Mouse (Mus musculus) layer of hippocampus, adult 18-20 months (tissue): Measurements from ENCODE around the gene 2200002D01Rik. TPM values are rescaled to one million over a fixed set of nuclear protein-coding genes. Genes with fewer than 3 reads are reported as not detected.

ENCODE experiments used
- DNase-seq, 2 experiments: peaks; one replicate each; pipeline ENCODE4 v3.0.0; 2022; ENCODE audit warnings: low spot score in 2 of 2
- long read RNA-seq: library from polyadenylated mRNA; stranded (forward); transcript quantifications from one replicate; pipeline ENCODE4 v2.0.0, GENCODE M21; 2021
- total RNA-seq, 2 experiments: library from RNA; stranded (reverse); gene quantifications; 2 replicates each; pipeline ENCODE4 v1.2.3; 2021

Gene 2200002D01Rik
- total RNA-seq, result not detected
- long read RNA-seq, result 0 reads

GRCm38 (mm10) chr7:29248261-29248841 is at the start of gene 2200002D01Rik:
Gene 2200002D01Rik (minus strand): TSS chr7:29248466.
- no peak for DNase-seq

GRCm38 (mm10) chr7:29296998-29297397 is 48.7 kb upstream of the 2200002D01Rik start:
- DNase-seq, result peak in 1 of 2 experiments; percentile 78

- DNase-seq, result peak in 1 of 2 experiments; percentile 7
These were observed 47.8 kb upstream of the 2200002D01Rik start for GRCm38 (mm10) chr7:29295861-29296647.

- peak in 1 of 2 experiments; percentile 10 for DNase-seq
These were observed 46.0 kb upstream of the 2200002D01Rik start for GRCm38 (mm10) chr7:29294111-29294761.

GRCm38 (mm10) chr7:29293131-29294065 is 45.1 kb upstream of the 2200002D01Rik start:
- peak in 1 of 2 experiments; percentile 20 for DNase-seq

- DNase-seq, result no peak
These were observed 44.3 kb upstream of the 2200002D01Rik start for GRCm38 (mm10) chr7:29292458-29293098.

GRCm38 (mm10) chr7:29291616-29292457 is 43.6 kb upstream of the 2200002D01Rik start:
- peak in 1 of 2 experiments; percentile 55 for DNase-seq

- peak in 1 of 2 experiments; percentile 50 for DNase-seq
These were observed 42.6 kb upstream of the 2200002D01Rik start for GRCm38 (mm10) chr7:29290691-29291485.

- no peak for DNase-seq
These were observed 41.6 kb upstream of the 2200002D01Rik start for GRCm38 (mm10) chr7:29289856-29290255.

GRCm38 (mm10) chr7:29288942-29289638 is 40.8 kb upstream of the 2200002D01Rik start, which contains the start of gene Ppp1r14a:
Gene Ppp1r14a (plus strand): TSS chr7:29289308.
- DNase-seq, result peak in 1 of 2 experiments; percentile 61

GRCm38 (mm10) chr7:29288079-29288478 is 39.8 kb upstream of the 2200002D01Rik start:
- DNase-seq, result no peak

- no peak for DNase-seq
These were observed 39.2 kb upstream of the 2200002D01Rik start for GRCm38 (mm10) chr7:29287481-29287880.

- DNase-seq, result no peak
These were observed 36.3 kb upstream of the 2200002D01Rik start for GRCm38 (mm10) chr7:29284523-29284922.

GRCm38 (mm10) chr7:29283876-29284275 is 35.6 kb upstream of the 2200002D01Rik start:
- DNase-seq, result no peak

GRCm38 (mm10) chr7:29282074-29282554 is 33.8 kb upstream of the 2200002D01Rik start:
- DNase-seq, result no peak

GRCm38 (mm10) chr7:29281201-29282073 is 33.2 kb upstream of the 2200002D01Rik start, which contains the start of gene Spint2:
Gene Spint2 (minus strand): TSS chr7:29281912.
- DNase-seq, result no peak

- no peak for DNase-seq
These were observed 32.5 kb upstream of the 2200002D01Rik start for GRCm38 (mm10) chr7:29280801-29281200.
